Mouse (Mus musculus) lung, adult 2 months (tissue): ENCODE results near the gene Hmgcl.
"Not testable (repeated sequence)": the region's sequence is repeated elsewhere in the genome, so short reads cannot be mapped to it uniquely, and the experiment has no call there.

ENCODE experiments used
- CTCF ChIP-seq: fragments of 200-500 bp; IDR thresholded peaks from 2 replicates; pipeline ENCODE4 v1.5.1; 2011; ENCODE audit warnings: mild to moderate bottlenecking, low read length, control low read depth; ENCODE audit not compliant: insufficient read depth
- POLR2A ChIP-seq: fragments of 200-500 bp; IDR thresholded peaks from 2 replicates; pipeline ENCODE4 v1.6.1; 2011; ENCODE audit warnings: low read depth, mild to moderate bottlenecking, control low read depth, low read length, borderline replicate concordance; ENCODE audit errors: extremely low read depth

- not testable (repeated sequence) for TF ChIP-seq POLR2A
- TF ChIP-seq CTCF, result peak; percentile 48
Measured at GRCm38 (mm10) chr4:135941026-135941425, 5.2 kb upstream of the Hmgcl start.
